Mouse (Mus musculus) cortical plate, adult 2 months (tissue): ENCODE data around the gene Limk2. TPM values are rescaled to one million over a fixed set of nuclear protein-coding genes. Genes with fewer than 3 reads are reported as not detected.
A peak's percentile ranks its signal among the peaks of the same experiment; 100 is the strongest.

ENCODE experiments used
- H3K27ac ChIP-seq: fragments of 200-500 bp; 2 replicates; pipeline ENCODE4 v1.5.1; 2012; ENCODE audit warnings: low read length, control low read depth, inconsistent platforms; ENCODE audit not compliant: insufficient read depth
- H3K4me1 ChIP-seq: fragments of 200-500 bp; 2 replicates; pipeline ENCODE4 v1.6.1; 2011; ENCODE audit warnings: low read length; ENCODE audit not compliant: control insufficient read depth, insufficient read depth
- H3K4me3 ChIP-seq: fragments of 200-500 bp; 2 replicates; pipeline ENCODE4 v1.5.1; 2011; ENCODE audit warnings: mild to moderate bottlenecking, low read length, control low read depth; ENCODE audit not compliant: insufficient read depth
- CTCF ChIP-seq: fragments of 200-500 bp; IDR thresholded peaks from 2 replicates; pipeline ENCODE4 v1.5.1; 2011; ENCODE audit warnings: mild to moderate bottlenecking, control low read depth, low read length; ENCODE audit not compliant: insufficient read depth; ENCODE audit errors: extremely low read depth
- POLR2A ChIP-seq: fragments of 200-500 bp; IDR thresholded peaks from 2 replicates; pipeline ENCODE4 v1.6.1; 2011; ENCODE audit warnings: mild to moderate bottlenecking, low read length, control low read depth; ENCODE audit not compliant: insufficient read depth; ENCODE audit errors: extremely low read depth
- polyA plus RNA-seq: library from polyadenylated mRNA; depleted of rRNA; stranded (reverse); fragments of >200 nt; gene quantifications from 2 replicates; pipeline ENCODE4 v1.2.3, GENCODE M21; 2012

Gene Limk2
- polyA plus RNA-seq, 1 experiment = 140 TPM

DNA sequence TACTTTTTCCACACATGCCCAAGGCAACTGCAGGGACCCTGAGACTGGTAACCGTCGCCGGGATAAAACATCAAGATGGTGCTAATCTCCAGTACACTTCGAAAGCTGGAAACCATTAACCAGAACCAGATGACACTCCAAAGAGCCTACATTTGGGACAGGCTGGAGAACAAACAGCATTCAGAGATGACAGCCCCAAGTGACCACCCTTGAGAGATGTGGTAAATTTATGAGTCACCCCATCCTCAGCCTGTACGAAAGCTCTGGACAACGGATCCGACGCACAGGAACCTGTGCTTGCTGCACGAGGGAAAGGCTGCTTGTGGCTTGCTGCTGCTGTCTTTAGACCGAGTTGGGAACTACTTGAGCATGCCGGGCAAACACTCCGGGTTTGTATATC, 34.2 kb downstream of the Limk2 start:
- TF ChIP-seq POLR2A (no peak), CTCF (no peak)
- Histone ChIP-seq H3K4me3 (no peak overlapping the region), H3K4me1 (no peaks in the 10 kb centered on the region; the same call in 1 of the 2 replicates), H3K27ac (no peak overlapping the region)

DNA sequence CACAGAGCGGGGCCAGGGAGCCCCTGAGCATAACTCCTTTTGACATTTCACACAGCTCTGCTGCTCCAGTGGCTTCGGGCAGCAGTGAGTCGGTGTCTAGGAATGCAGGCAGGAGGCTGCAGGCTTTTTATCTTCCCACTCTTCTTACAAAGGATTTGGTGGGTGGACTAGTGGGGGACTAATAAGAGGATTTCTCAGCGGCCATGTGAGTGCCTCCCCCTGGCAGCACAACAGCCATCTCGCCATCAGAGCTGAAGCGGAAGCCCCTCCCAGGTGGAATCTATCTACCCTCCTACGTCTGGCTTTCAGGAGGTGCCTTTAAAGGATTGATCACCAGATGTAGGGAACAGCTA, 34.7 kb downstream of the Limk2 start:
- H3K4me1 ChIP-seq = peaks cover 1% of the 10 kb centered on the region; the same call in 1 of the 2 replicates
- no peak overlapping the region for H3K27ac ChIP-seq
- H3K4me3 ChIP-seq = no peak overlapping the region
- no peak for TF ChIP-seq POLR2A
- TF ChIP-seq CTCF = no peak

DNA sequence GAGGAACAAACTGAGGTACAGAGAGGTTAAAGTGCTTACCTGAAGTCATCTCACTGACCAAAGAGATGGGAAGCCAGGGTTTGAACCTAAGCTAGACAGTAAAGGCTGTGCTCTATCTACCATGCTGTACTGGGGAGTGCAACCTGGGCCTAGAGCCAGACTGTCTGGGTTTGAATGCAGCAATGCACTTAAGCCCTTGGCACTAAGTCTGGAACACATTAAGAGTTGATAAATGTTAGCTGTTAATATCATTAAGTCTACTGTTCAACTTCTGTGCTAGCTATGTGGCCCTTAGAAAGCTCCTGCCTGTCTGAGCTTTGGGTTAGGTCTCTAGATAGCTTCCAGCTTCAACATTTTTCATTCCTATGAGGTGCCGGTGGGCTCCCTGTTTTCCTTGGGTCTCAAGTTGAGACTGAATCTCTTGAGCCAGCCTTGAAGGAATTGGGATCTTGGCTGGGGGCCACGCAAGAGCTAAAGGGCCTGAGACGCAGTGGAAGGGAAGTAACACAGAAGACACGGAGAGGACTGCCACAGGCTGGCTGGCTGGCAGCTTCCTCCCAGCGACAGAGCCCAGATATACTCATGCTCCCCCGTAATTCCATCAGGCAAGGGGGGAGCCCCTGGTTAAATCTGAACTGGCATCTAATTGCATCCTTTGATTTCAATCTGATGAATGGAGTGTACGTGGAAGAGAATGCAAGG, 35.2 kb downstream of the Limk2 start:
- Histone ChIP-seq H3K27ac (no peak overlapping the region), H3K4me1 (peaks cover 1% of the 10 kb centered on the region; the same call in 1 of the 2 replicates), H3K4me3 (no peak overlapping the region)
- TF ChIP-seq POLR2A = no peak
- TF ChIP-seq CTCF = no peak

DNA sequence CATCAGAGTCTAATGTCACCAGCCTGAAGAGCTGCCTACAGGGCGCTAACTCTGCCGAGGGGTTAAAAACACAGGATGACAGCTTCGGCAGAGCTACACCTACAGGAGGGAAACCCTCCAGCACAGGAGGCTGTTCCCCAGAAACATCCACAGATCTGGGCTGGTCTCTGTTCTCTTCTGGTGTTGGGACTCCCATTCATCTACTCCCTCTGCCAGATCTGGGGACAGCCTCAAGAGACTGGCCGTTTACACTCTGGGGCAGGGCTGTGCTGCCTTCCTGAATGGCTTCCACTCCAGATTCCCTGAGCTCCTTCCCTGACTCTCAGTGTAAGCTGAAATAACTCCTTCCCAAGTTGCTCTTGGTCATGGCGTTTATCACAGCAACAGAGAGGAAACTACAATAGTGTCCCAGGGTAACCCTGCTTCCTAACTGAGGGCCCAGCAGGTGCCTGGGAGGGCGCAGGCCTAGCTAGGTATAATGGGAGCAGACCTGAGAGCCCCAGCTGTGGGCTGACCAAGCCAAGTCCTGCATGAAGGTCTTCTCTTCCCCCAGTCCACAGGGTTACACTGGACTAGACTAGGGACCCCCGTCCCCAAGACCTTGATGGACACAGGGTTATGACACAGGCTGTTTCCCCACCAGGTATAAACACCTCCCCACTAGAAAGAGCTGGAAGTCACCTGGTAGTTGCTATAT, 37.2 kb downstream of the Limk2 start:
- TF ChIP-seq CTCF = no peak
- no peak for TF ChIP-seq POLR2A
- peaks cover 1% of the 10 kb centered on the region; the same call in 1 of the 2 replicates for H3K4me1 ChIP-seq
- H3K4me3 ChIP-seq = peak overlapping the region; percentile 63
- H3K27ac ChIP-seq = peak overlapping the region; percentile 37; the same call in 1 of the 2 replicates

DNA sequence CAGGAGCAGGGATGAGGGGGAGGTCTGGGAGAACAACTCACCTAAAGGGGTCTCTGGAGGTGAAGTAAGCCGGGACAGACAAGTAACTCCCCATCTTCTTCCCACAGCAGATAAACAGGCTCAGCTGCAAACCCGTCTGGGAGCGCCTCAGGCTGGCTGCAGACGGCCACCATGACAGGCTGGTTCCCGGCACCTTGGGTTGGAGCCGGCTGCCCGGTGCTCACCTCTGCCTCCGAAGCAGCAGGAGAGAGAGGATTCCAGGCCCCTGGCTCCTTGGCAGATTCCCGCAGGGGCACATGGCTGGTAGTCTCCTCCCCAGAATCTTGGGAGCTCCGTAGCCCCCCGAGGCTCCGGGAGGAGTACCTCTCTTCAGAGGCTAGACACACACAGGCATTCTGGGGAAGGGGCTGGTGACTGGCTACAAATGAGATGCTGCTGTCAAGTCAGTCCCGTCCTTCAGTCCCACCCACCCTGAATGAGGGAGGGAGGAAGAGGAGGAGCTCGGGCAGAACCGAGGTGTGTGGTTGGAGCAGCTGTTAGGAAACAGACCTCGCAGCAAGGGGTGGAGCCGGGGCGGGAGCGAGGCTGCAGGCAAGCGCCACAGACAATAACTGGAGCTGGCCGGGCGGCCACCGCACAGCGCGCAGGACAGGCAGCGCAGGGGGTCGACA, 37.9 kb downstream of the Limk2 start:
- TF ChIP-seq POLR2A (peak; percentile 86), CTCF (no peak)
- Histone ChIP-seq H3K27ac (peak overlapping the region; percentile 38), H3K4me1 (peaks cover 4% of the 10 kb centered on the region), H3K4me3 (peak overlapping the region; percentile 63)

DNA sequence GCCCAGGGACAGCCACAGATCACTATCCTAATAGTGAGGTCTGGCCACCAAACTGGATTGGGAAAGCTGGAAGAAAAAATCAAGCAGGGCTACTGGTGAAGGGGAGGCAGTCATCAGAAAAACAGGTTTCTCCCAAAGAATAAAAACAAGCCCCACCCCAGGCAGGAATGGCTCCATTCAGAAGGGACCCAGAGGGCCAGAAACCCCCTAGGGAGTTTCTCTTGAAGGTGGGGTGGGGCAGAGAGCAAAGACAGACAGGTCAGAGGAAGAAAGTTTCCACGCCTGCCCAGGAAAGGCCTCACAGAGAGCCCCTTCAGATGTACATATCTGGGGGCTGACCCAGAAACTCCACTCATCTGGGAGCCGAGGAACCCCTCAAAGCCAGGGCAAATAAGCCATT, 38.8 kb downstream of the Limk2 start:
- peak overlapping the region; percentile 63 for H3K4me3 ChIP-seq
- TF ChIP-seq POLR2A (no peak), CTCF (no peak)
- H3K27ac ChIP-seq = no peak overlapping the region
- H3K4me1 ChIP-seq = peaks cover 4% of the 10 kb centered on the region

DNA sequence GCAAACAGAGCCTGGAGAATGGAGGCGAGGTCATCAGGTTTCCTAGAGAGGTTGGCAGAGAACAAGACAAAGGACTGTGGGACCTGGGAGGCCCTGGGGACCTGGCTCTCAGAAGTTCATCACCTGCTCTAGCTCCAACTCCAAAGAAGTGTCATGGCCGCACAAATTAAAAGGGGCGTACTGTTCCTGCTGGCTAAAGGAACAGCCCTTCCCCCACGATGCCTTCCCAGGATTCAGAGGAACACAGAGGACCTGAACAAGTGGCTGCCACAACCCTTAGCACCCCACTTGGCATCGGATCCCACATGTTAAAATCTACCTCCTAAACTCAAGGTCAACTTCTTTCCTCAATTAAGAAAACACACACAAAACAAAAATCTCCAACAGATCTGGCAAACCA, 39.5 kb downstream of the Limk2 start:
- peaks cover 4% of the 10 kb centered on the region for H3K4me1 ChIP-seq
- H3K4me3 ChIP-seq = peak overlapping the region; percentile 63
- no peak overlapping the region for H3K27ac ChIP-seq
- TF ChIP-seq CTCF (no peak), POLR2A (no peak)

DNA sequence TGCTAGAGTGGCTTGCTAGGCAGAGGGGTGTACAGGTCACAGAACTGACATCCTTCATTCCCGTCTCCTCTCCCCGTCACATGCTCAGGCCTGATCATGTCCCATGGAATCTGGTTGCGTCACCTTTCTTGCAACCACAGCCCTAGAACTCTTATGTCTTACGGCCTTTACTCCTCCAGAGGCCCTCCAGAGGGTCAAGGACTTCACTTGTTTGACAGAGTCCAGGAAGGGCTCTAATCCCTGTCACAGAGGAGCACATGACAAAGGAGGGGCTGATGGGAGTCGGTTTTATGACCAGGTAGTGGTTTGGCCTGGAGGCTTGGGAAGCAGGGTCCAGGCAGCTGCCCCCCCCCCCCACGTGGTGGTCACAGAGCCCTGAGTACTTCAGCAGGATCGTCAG, 40.0 kb downstream of the Limk2 start:
- Histone ChIP-seq H3K4me1 (peaks cover 4% of the 10 kb centered on the region), H3K27ac (no peak overlapping the region), H3K4me3 (no peak overlapping the region; the same call in 1 of the 2 replicates)
- TF ChIP-seq POLR2A = no peak
- no peak for TF ChIP-seq CTCF

DNA sequence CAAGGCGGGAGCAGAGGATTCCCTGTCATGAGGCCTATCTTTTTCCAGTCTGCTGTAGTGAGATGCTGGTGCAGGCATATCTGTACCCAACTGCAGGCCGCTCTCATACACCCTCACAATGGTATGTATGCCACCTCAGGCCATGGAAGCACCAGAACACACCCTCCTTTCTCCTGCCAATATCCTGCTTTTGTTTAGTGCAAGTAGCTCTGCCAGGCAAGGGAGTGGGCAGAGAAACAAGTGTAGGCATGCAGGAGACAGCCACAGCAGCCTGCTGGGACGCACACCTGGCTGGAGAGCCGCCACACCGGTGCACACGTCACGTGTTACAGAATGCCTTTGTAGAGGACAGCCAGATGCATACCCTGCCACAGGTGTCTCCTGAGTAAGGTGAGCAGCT, 42.6 kb downstream of the Limk2 start:
- TF ChIP-seq POLR2A (no peak), CTCF (no peak)
- Histone ChIP-seq H3K4me1 (peaks cover 4% of the 10 kb centered on the region), H3K4me3 (no peak overlapping the region), H3K27ac (no peak overlapping the region)
